17 mouse cellular contexts compared by ENCODE assay signal in genomic region chr7:125786105-125786504, GRCm38 (mm10).
"Had no signal": no experiment of that assay in that cellular context is flagged by ENCODE, and none has a peak within 500 bp of the region (broad histone marks: within the 10 kb centered on the region; RNA-seq: fewer than 3 reads in every experiment).

No protein-coding gene starts in this region.

- H3K9me3 ChIP-seq: midbrain, embryonic 10.5 days; midbrain, embryonic 13.5 days; neural tube, embryonic 12.5 days had no signal

- H3K4me1 ChIP-seq: neural tube, embryonic 12.5 days had no signal

- H3K9ac ChIP-seq: liver, embryonic 14.5 days; lung, embryonic 14.5 days; midbrain, embryonic 13.5 days; neural tube, embryonic 12.5 days had no signal

- H3K4me2 ChIP-seq: lung, embryonic 14.5 days; midbrain, embryonic 13.5 days; neural tube, embryonic 12.5 days had no signal

- H3K36me3 ChIP-seq: midbrain, embryonic 10.5 days; midbrain, embryonic 13.5 days had no signal

- H3K4me3 ChIP-seq: midbrain, embryonic 10.5 days; midbrain, embryonic 13.5 days; neural tube, embryonic 12.5 days had no signal

- H3K27ac ChIP-seq: liver, embryonic 14.5 days; midbrain, embryonic 10.5 days; midbrain, embryonic 13.5 days; neural tube, embryonic 12.5 days had no signal

- ATAC-seq: midbrain, embryonic 13.5 days; midbrain, embryonic 16.5 days had no signal

- H3K27me3 ChIP-seq: midbrain, embryonic 13.5 days; neural tube, embryonic 12.5 days had no signal

- DNase-seq: lung, adult 18-20 months; lung, embryonic 14.5 days; lung, postnatal 10 days; lung, postnatal 4 days; retina, postnatal 1 day; right cerebral cortex, adult 18-20 months; right cerebral cortex, postnatal 25 days; right cerebral cortex, postnatal 4 days; spleen, adult 18-20 months; thymus, adult 2 months; thymus, postnatal 25 days; thymus, postnatal 4 days had no signal
